Mouse (Mus musculus) NIH3T3 (cell line): ENCODE measurements around the gene Tspan9.

Source experiments
- DNase-seq: peaks from one replicate; pipeline ENCODE4 v3.0.0-alpha.2; 2012; ENCODE audit warnings: low read depth

Tspan9 gene

GRCm38 (mm10) chr6:127923296-127923695, 220.1 kb downstream of the Tspan9 start:
- no peak for DNase-seq

- no peak for DNase-seq
Observed at GRCm38 (mm10) chr6:127921996-127922395, 221.4 kb downstream of the Tspan9 start.

GRCm38 (mm10) chr6:127920652-127921051, 222.7 kb downstream of the Tspan9 start:
- peak; percentile 95 for DNase-seq

DNA sequence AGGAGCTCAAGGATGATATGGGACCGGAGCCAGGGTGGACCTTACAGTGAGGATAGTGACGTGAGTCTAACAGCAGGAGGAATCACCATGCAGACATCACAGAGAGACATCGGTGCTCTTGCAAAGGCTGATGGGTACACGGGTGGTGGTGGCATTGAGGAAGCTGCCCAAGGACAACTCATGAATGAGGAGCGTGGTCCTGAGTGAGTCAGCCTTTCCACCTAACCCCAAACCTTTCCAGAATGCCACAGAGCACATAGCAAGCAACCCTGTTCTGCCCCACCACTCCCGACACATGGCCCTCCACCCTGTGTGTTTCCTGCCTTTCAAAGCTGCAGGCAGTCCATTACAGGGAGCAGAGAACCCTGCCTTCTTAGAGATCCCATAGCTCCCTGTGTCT, 223.9 kb downstream of the Tspan9 start:
- DNase-seq, result peak; percentile 38

DNA sequence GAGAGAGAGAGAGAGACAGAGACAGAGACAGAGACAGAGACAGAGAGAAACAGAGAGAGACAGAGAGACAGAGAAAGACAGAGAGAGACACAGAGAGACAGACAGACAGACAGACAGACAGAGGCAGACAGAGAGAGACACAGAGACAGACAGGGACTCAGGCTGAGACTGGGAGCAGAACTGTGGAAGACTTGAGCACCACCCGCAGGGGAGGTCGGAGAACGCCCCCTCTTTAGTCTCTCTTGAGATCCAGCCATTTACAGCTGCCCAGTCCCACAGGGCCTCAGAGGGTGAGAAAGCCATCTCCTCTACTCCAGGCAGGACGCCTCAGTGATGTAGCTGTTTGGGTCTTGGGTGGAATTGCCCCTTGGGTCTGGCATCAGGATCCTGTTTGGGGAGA, 225.7 kb downstream of the Tspan9 start:
- DNase-seq, result peak; percentile 40

DNA sequence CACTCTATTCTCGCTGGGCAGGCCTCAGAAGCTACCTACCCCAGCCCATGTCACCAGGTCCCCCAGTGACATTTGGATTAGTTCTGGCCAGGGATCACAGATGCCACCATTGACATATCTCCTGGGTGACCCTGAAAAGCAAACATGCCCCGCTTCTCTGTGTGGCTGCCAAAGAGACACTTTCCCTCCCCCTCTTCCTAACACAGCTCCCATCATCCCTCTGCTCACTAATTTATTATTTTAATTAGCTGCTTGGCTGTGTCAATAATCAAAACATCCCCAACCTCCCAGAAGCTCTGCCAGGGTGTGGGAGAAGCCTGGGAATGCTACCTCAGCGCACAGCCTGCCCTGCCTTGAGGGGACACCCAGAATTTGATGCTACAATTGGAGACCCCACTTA, 226.4 kb downstream of the Tspan9 start:
- DNase-seq, result no peak

- DNase-seq, result peak; percentile 64
Observed at GRCm38 (mm10) chr6:127912938-127913337, 230.5 kb downstream of the Tspan9 start.

DNA sequence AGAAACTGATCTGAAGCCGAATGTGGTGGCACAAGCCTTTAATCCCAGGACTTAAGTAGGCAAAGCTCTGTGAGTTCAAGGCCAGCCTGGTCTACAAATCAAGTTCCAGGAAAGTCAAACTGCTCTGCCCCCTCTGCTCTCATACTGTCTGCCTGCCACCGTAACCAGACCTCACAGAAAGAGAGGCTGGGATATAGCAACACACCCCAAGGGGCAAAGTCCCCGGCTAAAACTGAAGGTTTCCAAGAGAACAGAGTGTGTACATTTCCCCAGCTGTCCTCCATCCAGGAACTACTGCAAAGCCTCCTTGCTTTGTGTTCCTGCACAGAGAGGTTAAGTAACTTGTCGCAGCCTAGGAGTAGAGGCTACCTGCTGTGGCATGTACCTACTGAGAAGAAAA, 231.7 kb downstream of the Tspan9 start:
- no peak for DNase-seq
